Mouse (Mus musculus) lung, postnatal 36 days (tissue): ENCODE measurements around the gene Dusp15.
A peak's percentile ranks its signal among the peaks of the same experiment; 100 is the strongest.

Experiments
- DNase-seq: peaks from one replicate; pipeline ENCODE4 v3.0.0; 2022; ENCODE audit warnings: mixed read lengths

Gene Dusp15

DNA sequence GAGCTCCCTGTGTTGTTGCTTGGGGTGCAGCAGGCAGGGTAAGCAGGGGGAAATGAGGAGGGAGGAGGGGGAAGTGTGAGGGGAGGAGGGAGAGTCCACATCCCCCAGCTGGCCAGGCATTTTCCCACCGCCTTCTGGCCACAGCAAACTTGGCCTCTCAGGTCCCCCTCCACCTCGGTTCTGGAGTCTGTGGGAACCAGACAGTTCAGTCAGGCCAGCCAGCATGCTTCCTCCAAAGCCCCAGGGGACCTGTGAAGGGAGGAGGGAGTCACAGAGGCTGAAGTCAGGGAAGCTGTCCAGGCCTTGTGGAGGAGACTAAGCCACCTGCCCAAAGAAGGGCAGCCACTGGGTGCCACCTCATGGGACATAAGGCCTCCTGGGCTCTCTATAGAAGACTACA is 21.2 kb downstream of the Dusp15 start:
- DNase-seq, result no peak

DNA sequence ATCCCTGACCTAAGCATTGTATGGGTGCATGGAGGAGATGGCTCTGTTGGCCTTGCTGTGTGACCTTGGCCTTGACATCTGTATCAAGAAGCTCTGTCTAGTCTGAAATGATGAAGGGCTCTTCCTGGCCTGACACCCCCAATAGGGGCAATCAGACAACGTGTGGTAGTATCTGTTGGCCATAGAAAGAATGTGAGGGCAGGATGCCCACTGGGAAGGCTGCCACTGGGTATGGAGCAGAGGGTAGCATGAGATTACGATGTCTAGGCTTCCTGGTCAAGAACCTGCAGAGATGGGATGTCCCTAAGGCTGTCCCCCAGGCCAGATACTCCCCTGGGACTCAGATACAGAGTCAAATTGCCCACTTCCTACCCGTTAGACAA is 22.5 kb downstream of the Dusp15 start:
- no peak for DNase-seq

DNA sequence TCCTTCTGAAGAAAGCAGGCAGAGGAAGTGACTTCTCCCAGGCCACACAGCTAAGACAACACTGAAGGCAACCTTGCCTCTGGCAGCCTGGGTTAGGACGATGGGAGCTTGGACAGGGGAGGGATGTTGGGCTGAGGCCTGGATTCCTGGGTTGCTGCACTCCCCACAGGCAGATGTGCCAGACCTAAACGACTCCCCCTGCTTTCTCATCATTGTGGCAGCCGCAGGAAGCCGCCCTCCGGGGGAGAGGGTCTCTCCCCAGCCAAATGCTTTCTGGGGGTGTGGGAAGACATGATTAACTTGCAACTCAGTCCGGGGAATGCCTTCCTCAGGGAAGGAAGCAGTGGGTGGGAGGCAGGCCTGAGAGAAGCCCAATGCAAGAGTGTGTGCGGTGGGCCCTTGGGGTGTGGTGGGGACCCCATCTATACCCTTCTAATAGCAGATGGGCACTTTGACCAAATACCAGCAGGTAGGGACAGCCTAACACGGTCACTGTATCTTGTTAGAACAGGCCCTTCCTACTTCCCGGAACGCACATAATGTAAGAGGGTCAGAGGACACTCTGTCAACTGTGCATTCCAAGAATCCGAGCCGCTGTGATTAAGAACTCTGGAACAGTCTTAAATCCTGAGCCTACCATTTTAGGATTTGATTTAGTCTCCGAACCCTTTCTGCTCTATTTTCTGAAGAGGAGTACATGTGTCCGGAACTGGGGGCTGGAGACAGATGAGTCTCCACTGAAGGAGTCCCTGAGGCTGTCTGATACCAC is 23.1 kb downstream of the Dusp15 start:
- peak; percentile 25 for DNase-seq

DNA sequence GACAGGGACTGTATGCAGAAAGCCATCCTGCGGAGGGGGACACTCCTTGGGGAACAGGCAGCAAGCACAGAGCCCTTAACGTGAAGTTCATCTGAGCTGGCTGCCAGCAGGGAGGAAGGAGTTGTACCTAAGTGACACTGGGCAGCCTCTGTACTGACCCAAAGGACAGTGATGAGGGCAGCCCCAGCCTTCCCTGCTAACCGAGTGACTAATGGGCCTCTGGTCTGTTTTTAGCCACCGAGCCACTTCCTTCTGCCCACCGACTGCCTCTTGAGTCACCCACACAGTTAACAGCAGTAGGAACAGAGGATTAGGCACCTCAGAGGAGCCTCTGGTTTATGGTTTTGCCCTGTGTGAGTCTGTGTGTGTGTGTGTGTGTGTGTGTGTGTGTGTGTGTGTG is 24.1 kb downstream of the Dusp15 start:
- DNase-seq, result peak; percentile 24

DNA sequence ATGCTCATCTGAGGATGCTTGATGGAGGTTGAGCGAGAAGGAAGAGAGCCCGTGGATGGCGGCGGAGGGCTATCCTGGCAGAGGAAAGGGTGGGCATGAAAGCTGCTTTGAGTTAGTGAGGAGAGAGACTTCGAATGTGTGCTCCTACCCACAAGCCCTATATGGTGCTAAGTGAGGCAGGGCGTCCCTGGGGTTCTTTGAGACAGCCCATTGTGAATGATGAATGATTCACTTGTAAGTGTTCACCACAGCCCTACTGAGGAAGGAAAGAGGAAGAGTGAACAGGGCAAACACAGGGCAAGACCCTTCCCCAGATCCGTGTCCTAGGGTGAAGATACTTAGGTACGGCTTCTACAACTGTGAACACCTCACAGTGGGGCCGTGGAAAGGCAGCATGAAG is 24.6 kb downstream of the Dusp15 start:
- no peak for DNase-seq

DNA sequence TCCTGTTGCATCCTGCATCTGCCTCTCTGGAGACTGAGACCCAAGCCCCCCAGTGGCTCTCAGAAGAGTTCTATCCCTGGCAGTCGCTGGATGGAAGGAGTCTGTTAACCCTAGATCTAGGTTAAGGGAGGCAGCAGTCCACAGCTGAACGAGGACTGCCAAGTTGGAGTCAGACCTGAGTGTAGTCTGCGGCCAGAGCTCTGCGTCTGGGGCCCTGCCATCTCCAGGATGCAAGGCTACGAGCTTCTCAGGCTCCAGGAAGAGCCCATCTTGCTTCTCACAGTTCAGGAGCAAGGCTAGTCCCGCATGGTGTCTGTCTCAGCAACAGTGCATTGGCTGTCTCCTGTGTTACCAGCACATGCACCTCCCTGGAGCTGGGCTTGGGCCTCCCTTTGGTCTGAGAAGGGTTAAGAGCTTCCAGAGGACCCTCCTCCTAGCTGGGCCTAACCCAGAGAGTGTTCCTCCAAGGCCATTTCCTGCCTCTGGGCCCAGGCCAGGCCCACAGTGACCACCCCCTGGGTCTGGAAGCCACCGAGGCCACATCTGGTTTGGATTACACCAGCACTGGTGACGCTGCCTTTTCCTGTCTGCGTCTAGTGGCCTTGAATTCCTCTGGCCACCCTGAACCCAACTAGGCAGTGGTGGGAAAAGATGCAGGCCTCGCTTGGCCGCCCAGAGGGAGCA is 26.2 kb downstream of the Dusp15 start:
- peak; percentile 56 for DNase-seq

DNA sequence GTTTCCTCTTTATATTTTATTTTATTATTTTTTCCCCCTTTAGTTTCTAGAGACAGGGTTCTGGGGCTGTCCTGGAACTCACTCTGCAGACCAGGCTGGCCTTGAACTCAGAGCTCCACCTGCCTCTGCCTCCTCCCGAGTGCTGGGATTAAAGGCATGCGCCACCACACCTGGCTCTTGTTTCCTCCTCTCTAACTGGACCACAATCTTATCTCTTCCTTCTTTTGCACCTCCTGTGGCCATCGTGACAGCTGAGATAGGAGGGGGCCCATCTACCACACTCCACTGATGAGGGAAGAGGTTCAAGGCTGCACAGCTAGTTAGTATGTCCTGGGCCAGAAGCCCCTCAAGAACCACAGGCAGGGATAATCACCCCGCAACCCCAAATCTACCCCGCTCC is 27.0 kb downstream of the Dusp15 start:
- no peak for DNase-seq

DNA sequence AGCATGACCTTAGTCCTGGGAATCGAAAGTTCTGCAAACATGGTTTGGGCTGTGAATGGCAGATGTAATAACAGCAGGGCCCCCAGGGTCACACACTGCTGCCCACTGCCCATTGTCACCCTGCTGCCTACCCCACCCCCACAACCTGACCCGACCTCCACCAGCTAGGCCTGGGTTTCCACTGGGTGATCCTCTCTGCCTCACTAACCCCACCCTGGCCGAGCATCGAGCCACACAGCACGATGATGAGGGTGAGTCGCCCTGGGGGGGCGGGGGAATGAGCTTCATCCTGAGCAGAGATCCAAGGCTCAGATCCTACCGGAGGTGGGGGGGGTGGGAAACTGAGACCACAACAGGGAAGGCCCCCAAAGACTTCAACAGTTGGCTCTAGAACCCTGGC is 27.4 kb downstream of the Dusp15 start:
- no peak for DNase-seq

DNA sequence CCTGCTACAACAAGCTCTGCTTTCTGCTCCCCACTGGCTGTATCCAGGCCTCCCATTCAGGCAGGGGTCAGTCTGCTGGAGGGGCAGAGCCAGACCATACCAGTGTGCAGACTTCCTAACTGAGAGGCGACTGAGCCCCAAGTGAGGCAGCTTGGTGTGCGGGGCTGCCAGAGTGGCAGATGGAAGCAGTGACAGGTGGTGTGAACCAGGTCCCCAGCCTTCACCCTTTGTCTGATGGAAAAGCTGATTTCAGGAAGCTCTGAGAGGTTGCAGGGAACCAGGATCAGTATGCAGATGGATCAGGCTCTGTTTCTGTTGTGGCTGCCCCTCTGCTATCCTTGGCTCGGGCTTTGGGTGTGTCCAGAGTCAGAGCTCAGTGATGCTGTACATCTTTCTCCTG is 27.9 kb downstream of the Dusp15 start:
- DNase-seq, result no peak

DNA sequence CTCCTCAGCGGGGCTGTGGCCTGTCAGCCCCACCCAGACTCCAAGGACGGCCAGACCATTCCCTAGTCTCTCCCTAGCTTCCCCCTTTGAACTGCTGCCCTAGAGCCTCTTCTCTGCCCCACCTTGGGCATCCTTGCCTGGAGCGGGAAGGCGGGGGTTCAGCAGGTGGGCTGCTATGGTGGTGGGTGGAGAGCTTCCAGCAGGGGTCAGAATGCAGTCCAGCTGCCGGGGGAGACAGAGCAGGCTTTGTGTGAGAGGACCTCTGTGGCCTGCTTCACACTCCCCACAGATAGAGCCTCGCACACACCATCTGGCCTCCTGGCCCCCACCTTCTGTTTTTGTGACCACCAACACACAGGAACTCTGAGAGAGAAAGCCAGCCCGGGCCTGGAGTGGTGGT is 29.1 kb downstream of the Dusp15 start:
- DNase-seq, result no peak

DNA sequence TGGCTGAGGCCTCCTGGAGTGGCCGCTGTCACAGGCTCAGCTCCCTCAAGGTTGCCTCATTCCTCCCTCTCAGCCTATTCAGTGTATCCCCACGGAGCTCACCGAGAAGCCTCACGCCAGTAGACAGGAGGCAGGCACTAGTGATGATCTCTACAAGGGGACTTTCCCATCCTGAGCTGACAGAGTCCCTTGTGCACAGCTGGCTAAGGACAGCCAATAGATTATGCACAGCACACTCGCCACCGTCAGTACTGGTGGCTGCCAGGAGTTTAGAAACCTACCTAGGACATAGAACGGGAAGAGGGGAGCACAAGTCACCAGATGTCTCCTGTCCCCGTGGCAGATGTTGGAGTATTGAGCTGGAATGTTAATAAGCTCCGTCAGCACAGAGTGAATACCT is 33.8 kb downstream of the Dusp15 start:
- DNase-seq, result no peak

DNA sequence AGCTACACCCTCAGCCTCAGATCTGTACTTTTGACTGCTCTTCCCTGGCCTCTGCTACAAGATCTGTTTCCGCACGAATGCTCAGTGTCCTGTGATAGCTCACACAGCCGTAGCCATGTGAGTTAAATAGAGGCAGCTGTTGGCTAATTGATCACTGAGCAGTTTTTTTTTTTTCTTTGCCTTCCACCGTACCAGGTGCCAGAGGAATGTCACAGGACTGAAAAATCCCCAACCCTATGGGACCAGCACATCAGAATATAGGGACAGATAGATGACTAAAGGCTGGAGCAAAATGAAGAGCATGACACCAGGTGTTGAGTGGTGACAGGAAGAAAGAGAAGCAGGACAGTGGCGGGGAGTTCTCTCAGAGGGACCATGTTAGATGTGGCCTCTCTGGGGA is 35.4 kb downstream of the Dusp15 start:
- no peak for DNase-seq

DNA sequence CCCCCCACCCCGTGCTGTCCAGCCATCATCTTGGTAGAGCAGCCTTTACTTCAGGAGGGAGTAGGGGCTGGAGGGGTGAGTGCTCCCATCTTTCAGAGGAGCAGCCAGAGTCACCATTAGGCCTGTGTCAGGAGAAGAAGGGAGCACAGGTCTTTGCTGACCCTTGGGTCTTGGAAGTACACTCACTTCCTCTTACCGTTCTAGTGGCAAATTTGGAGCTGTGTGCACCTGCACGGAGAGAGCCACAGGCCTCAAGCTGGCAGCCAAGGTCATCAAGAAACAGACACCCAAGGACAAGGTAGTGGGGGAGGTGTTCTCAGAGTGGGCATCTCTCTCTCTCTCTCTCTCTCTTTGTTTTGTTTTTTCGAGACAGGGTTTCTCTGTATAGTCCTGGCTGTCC is 36.0 kb downstream of the Dusp15 start:
- no peak for DNase-seq

DNA sequence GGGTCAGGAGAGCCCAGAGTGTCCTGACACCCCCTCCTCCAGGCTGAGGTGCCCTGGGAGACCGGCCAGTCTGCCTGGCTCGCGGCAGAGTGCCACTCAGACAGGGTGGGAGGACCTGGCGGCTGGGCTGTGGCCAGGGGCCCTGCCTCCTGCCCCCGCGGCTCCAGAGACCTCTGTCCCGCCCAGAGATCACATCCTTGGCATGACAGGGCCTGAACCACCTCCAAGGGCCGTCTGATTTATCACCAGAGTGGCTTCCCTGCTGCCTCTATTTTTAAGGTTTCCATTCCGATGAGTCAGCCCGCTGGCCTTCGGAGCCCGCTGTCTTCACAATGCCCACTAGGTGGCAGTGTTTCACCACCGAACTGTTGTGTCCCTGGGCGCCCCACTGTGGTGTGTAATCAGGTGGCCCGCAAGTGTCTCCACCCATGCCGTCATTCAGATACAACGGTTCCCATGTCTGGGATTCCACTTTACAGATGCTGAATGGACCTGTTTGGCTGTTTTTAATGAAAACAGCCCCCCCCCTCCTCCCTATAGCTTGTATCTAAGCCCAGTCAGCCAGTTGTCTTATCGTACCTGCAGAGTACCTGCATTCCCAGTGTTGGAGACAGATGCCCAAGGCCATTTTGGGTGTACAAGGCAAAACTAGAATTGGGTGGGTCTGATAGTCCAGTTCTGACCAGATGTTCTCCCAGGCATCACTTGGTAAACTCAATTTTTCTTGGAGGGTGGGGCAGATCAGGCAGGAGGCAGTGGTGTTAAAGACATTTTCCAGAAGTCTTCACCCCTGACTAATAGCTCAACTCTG is 37.0 kb downstream of the Dusp15 start:
- peak; percentile 88 for DNase-seq

DNA sequence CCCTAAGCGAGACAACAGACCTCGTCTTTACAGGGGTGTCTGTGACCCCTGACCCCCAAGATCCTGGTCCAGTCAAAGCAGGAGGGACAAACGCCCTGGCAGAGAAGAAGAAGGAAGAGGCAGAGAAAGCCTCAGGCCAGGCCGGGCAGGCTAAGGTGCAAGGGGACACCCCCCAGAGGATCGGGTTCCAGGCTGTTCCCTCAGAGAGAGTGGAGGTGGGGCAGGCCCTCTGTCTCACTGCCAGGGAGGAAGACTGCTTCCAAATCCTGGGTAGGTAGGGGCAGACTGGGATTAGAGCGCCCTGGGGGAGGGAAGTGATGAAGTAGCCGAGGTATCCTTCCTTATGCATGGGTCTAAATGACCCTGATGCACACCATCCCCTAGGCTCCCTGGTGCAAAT is 38.0 kb downstream of the Dusp15 start:
- no peak for DNase-seq

DNA sequence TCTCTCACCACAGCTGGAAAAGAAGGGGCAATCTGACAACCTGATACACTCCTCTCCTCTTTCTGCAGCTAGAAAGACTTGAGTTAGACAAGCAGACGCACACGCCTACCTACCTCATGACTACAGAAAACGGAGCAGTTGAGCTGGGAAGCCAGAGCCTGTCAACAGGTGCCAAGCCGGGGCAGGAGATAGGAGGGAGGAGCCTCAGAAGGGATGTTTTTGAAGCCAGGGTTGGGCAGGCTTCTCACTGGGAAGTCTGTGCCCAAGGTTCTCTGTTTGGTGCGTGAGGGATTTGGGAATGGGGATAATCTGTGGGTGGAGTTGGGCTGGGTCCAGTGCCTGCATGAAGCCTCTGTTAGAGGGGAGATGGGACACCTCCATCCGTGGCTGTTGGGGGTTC is 40.1 kb downstream of the Dusp15 start:
- no peak for DNase-seq

DNA sequence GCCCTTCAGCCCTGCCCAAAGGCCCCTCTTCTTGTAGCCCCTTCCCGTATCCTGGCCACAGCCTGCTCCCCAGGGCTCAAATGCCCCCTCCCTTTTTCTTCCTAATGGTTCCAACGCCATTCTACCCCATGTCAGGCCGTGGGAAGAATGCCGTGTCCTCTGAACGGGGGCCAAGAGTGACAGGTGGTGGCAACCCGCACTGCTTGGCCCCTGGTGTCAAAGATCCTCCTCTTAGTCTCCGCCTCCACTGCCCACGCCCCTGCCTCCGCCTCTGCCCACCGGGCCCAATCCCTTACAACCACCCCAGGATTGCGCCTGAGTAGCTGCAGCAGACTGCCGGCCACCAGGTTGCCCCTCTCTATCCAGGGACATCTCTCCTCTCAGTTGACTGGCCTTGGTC is 40.5 kb downstream of the Dusp15 start, which contains the start of gene Mylk2:
TSS of gene Mylk2 (plus strand) at position 322 of the 400 bp plus-strand sequence.
- no peak for DNase-seq

DNA sequence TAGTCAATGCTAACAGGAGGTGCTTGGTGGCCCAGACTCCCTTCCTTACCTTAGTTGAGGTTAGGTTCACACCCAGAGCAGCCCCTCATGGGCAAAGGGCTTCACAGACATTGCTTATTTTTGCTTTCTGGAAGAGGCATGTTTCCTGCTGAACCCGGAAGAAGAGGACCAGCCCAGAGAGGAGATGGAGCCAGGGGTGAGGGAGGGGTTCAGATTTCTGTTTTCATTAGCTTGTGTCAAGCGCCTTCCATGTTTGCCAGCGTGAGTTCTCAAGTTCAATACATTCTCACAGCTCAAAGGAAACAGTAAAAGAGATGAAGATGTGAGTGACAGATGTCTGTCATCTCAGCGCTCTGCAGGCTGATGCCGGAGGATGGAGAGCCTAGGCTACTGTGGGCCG is 41.6 kb downstream of the Dusp15 start:
- DNase-seq, result no peak

DNA sequence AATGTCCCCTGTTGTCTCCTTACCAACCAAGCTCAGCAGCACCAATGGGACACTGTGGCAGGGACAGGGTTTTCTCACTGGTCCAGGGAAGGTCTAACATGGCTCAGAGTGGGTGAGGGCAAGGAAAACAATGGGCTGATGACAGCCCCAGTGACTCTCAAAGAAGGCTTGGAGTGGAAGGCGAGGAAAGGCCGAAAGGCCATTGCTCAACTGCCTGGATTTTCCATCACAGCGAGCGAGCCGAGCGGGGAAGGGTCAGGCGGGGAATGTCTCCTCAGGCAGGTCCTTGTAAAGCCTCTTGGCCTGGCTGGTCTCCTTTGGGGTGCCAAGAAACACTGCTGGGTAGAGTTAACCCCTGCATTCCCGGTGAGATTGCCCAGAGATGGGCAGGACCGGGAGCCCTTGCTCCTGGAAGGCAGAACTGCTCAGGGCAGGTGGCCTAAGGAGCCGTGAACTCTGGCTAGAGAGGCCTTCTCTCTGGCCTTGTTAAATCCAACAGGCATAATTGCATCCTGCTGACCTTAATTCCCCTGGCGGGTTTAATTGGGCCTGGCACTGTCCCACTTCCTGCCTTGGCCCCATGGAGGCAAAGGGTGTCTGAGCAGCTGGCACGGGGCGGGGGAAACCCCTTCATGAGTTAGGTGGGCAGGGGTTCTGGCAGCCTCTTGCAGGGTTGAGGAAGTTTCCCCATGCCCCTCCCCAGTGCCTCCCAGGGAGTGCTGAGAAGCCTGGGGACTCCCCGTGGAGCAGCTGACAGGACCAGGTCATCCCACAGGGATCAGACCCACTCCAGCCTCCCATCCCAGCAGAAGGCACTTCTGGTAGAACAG is 44.2 kb downstream of the Dusp15 start:
- no peak for DNase-seq

DNA sequence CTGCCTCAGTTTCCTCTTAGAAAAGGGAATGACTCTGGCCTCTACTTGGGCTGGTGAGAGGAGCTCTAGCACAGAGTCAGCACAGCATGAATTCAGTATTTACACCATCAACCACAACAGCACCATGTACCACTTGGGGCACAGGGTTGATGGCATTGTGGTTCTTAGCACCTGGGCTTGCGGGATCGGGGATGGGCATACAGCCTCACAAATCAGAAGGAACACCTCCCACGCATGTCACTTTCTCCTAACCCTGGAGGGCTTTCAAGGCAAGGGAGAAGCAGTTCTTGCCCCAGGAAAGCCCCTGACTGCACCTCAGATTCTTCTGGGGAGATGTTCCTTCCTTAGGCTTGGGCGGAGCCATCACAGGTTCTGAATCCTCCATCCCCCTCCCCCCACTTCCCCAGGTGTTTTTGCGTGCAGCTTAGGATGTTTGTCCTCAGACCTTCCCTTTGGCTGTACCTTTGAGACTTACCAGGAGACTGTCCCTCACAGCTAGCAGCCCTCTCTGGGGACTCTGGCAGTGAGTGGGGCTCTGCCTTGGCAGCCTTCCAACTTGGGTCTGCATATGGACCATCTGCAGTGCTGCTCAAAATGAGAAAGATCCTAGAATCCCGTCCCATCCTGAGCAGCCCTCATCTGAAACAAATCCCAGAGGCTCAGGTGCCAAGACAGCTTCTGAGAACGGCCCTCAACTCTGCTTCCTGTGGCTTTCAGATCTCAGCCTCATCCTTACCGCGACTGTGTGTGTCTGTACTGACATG is 45.0 kb downstream of the Dusp15 start:
- no peak for DNase-seq

DNA sequence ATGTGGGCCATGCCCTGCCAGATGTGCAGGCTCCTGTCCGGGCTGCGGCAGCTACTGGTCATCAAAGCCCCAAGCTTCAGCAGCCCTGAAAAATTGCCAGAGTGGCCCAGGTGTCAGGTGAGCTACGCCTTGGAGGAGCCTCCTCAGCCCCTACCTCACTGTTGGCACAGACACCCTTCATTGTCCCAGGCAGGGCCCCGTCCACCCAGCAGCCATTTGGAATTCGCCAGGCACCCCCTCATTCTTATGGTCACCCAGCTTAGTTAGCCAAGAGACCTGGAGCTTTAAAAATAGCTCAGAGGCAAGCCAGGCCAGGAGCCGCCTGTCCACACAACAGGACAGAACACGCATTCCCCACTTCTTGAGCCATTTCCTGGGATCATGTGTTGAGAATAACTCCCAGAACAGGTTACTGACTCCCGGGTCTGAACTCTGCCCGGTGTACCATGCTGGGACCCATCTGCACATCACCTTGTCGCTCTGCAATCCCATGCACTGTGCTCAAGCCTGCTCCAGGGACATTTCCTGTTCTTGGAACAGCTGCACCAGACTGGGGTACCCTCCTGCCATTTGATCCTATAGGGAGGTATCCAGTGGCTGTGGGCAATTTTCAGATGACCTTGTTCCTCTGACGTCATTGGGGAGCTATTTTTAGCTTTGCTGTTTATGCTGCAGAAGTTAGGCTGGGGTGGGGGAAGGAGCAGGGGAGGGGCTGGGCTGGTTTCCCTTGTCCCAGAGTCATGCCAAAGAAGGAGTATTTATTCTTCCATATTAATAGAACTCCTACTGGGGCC is 46.3 kb downstream of the Dusp15 start:
- no peak for DNase-seq
